Mouse (Mus musculus): ENCODE measurements around the gene Por.

DNA sequence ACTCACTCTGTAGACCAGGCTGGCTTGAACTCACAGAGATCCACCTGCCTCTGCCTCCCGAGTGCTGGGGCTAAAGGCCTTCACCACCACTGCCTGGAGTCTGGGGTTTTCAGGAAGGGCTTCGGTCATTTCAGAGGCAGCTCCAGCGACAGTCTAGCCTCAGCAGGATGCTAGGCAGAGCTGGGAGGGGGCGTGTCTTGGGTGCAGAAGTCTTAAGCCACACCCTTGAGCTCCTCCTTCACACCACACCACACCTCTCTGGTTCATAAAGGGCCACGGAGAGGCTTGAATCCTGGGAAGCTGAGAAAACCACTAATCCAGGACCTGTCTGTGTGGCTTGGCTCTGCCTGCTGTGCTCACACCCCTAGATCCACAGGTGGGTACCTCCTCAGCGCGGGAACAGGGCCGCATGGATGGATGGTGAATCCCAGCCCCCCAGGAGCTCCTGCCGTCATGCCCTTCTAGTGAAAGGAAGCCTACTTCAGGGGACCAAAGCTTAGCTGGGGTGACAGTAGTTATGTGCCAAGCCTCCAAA, at the start of gene Por:
- TF ChIP-seq POLR2A (IDR thresholded peaks at IDR 0.05; ENCODE audit: borderline replicate concordance, insufficient read depth, low read length): no peak
- TF ChIP-seq CTCF (IDR thresholded peaks at IDR 0.05; ENCODE audit: borderline replicate concordance, insufficient read depth, low read depth, low read length): no peak

Data from cerebellum, adult 2 months (tissue).